20 mouse cellular contexts compared by ENCODE assay signal in the genomic region with DNA sequence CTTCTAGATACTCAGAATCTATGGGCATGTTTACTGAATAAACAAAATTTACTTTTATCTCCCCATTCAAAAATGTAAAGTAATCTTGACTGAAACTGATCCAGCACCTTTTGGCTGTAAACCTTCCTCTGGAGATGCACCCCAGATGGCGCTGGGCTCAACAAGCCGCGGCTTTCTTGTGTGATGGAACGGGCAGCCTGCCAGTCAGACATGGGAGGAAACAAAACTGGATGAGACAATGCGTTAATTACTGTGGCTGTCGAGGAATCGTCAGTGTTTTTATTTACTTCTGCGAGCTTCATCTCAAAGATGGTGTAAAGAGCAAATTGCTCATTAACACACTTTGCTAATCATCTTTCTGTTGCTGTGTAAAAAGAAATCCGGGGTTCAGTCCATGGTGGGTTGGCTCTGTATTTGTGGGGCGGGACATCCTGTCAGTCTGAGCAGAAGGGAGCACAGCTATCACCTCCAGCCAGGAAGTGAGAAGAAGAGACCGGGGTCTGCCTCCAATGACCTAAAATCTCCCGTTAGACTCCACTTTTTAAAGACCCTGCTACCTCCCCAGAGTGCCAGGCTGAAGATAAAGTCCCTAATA. TPM values are rescaled to one million over a fixed set of nuclear protein-coding genes. Genes with fewer than 3 reads are reported as not detected.
DNase-seq lines count a peak whose midpoint lies in the region; ATAC-seq lines count a peak whose summit lies in the region.
"Had no signal": no experiment of that assay in that cellular context is flagged by ENCODE, and none has a peak within 500 bp of the region (broad histone marks: within the 10 kb centered on the region; RNA-seq: fewer than 3 reads in every experiment).

No protein-coding gene starts in this region.

- H3K27ac ChIP-seq in forebrain, embryonic 13.5 days = peak overlapping the region; percentile 48
- H3K27ac ChIP-seq in forebrain, embryonic 12.5 days = no peak overlapping the region
- H3K27ac ChIP-seq: embryonic facial prominence, embryonic 15.5 days; heart, embryonic 13.5 days; liver, embryonic 15.5 days; neural tube, embryonic 12.5 days had no signal

- H3K27me3 ChIP-seq in forebrain, embryonic 13.5 days = no peaks in the 10 kb centered on the region
- 0 out of 2 replicates have a peak, but pooled peaks cover 4% of the 10 kb centered on the region for H3K27me3 ChIP-seq in forebrain, embryonic 12.5 days
- H3K27me3 ChIP-seq: embryonic facial prominence, embryonic 15.5 days; heart, embryonic 13.5 days; liver, embryonic 15.5 days; neural tube, embryonic 12.5 days had no signal

- no peak overlapping the region for H3K9ac ChIP-seq in forebrain, embryonic 13.5 days
- no peak overlapping the region for H3K9ac ChIP-seq in forebrain, embryonic 12.5 days
- H3K9ac ChIP-seq: embryonic facial prominence, embryonic 15.5 days; heart, embryonic 13.5 days; liver, embryonic 15.5 days; neural tube, embryonic 12.5 days had no signal

- no peaks in the 10 kb centered on the region for H3K9me3 ChIP-seq in forebrain, embryonic 13.5 days (replicated peaks)
- no peaks in the 10 kb centered on the region for H3K9me3 ChIP-seq in forebrain, embryonic 12.5 days
- H3K9me3 ChIP-seq: embryonic facial prominence, embryonic 15.5 days; G1E; heart, embryonic 13.5 days; liver, embryonic 15.5 days; neural tube, embryonic 12.5 days had no signal

- intact Hi-C loops in left cerebral cortex, postnatal 4 days (cut with DNase I) = loop anchor here (10.0 kb wide), 2 partner anchors 217 to 387 kb away; a partner anchor contains a TSS

- H3K36me3 ChIP-seq in forebrain, embryonic 13.5 days (ENCODE audit: poor library complexity, severe bottlenecking) = no peaks in the 10 kb centered on the region
- no peaks in the 10 kb centered on the region for H3K36me3 ChIP-seq in forebrain, embryonic 12.5 days (replicated peaks)
- H3K36me3 ChIP-seq: embryonic facial prominence, embryonic 15.5 days; G1E; heart, embryonic 13.5 days; liver, embryonic 15.5 days; neural tube, embryonic 12.5 days had no signal

- no peak overlapping the region for H3K4me2 ChIP-seq in forebrain, embryonic 13.5 days
- H3K4me2 ChIP-seq in forebrain, embryonic 12.5 days = no peak overlapping the region
- H3K4me2 ChIP-seq: embryonic facial prominence, embryonic 15.5 days; heart, embryonic 13.5 days; liver, embryonic 15.5 days; neural tube, embryonic 12.5 days had no signal

- 47% methylated on average over 12 of the region's 12 CpGs for WGBS in forebrain, embryonic 13.5 days
- WGBS in forebrain, embryonic 12.5 days = 72% methylated on average over 12 of the region's 12 CpGs

- no peak overlapping the region for H3K4me3 ChIP-seq in forebrain, embryonic 13.5 days
- no peak overlapping the region for H3K4me3 ChIP-seq in forebrain, embryonic 12.5 days (replicated peaks)
- H3K4me3 ChIP-seq: embryonic facial prominence, embryonic 15.5 days; heart, embryonic 13.5 days; liver, embryonic 15.5 days; neural tube, embryonic 12.5 days had no signal

- DNase-seq in left cerebral cortex, postnatal 4 days = peak; percentile 90
- no peak for DNase-seq in left cerebral cortex, adult 8-10 months (ENCODE audit: low spot score in 2 of 2)
- DNase-seq in testis, postnatal 10 days (ENCODE audit: low spot score) = peak; percentile 56
- DNase-seq in testis, postnatal 14 days (ENCODE audit: low spot score) = no peak
- peak; percentile 77 for DNase-seq in right cerebral cortex, postnatal 4 days
- no peak for DNase-seq in spleen, postnatal 14 days (ENCODE audit: low spot score in 2 of 2)
- DNase-seq: gastrocnemius, postnatal 36 days; thymus, postnatal 14 days had no signal

- peaks cover 4% of the 10 kb centered on the region; the same call in 1 of the 2 replicates for H3K4me1 ChIP-seq in forebrain, embryonic 13.5 days
- no peaks in the 10 kb centered on the region for H3K4me1 ChIP-seq in forebrain, embryonic 12.5 days
- H3K4me1 ChIP-seq: embryonic facial prominence, embryonic 15.5 days; heart, embryonic 13.5 days; neural tube, embryonic 12.5 days had no signal

- peak; percentile 89 for ATAC-seq in forebrain, embryonic 13.5 days
- ATAC-seq in forebrain, embryonic 12.5 days (ENCODE audit: low FRiP score) = no peak
- ATAC-seq: midbrain, embryonic 16.5 days had no signal

RNA-seq across cellular contexts. Expression of a gene that starts 11.3 kb away (rescaled TPM):
- polyA plus RNA-seq in forebrain, embryonic 13.5 days (2015; fragmentation: Nextera tagmentation; extraction: Ambion mirVana) = 45.1 and 47.7 TPM in 2 replicates
- polyA plus RNA-seq in forebrain, embryonic 12.5 days (2016; fragmentation: Nextera tagmentation; extraction: Ambion mirVana) = 51.6 and 61.4 TPM in 2 replicates
- total RNA-seq in left cerebral cortex, postnatal 4 days (2021) = 10 to 100 TPM; 42.9 to 44.9 TPM
- 10 to 100 TPM; 11.7 to 15.7 (median 14.4) TPM for total RNA-seq in left cerebral cortex, adult 8-10 months (2022)
- polyA plus RNA-seq: G1E had no signal

RNA-seq across cellular contexts. Expression of a gene that starts 18.2 kb away (rescaled TPM):
- 14.6 and 15.6 TPM in 2 replicates for polyA plus RNA-seq in forebrain, embryonic 13.5 days (2015; fragmentation: Nextera tagmentation; extraction: Ambion mirVana)
- polyA plus RNA-seq in forebrain, embryonic 12.5 days (2016; fragmentation: Nextera tagmentation; extraction: Ambion mirVana) = 19.4 and 20.3 TPM in 2 replicates
- 10 to 100 TPM; 84.0 to 84.6 TPM for total RNA-seq in left cerebral cortex, postnatal 4 days (2021)
- 100 to 1,000 TPM; 147 to 172 (median 158) TPM for total RNA-seq in left cerebral cortex, adult 8-10 months (2022)

RNA-seq across cellular contexts. Expression of a gene that starts 42.3 kb away (rescaled TPM):
- not detected in 2 replicates for polyA plus RNA-seq in forebrain, embryonic 13.5 days (2015; fragmentation: Nextera tagmentation; extraction: Ambion mirVana)
- polyA plus RNA-seq in forebrain, embryonic 12.5 days (2016; fragmentation: Nextera tagmentation; extraction: Ambion mirVana) = not detected in 2 replicates
- total RNA-seq in left cerebral cortex, postnatal 4 days (2021) = not detected
- total RNA-seq in left cerebral cortex, adult 8-10 months (2022) = not detected
- total RNA-seq: G1E; gastrocnemius, postnatal 36 days; hematopoietic stem cell, adult 5-6 weeks; left cerebral cortex, postnatal 36 days had no signal
- polyA plus RNA-seq: embryonic facial prominence, embryonic 15.5 days; frontal cortex, adult 2 months; G1E; heart, embryonic 13.5 days; intestine, embryonic 14.5 days; liver, embryonic 15.5 days; midbrain, embryonic 16.5 days; neural tube, embryonic 12.5 days had no signal

Comparison
In these comparisons a context has a peak if more than half of its experiments do, and no peak if none do; other contexts are left out.
1. DNase-seq: peak in left cerebral cortex, postnatal 4 days (single experiment), testis, postnatal 10 days (single experiment) and right cerebral cortex, postnatal 4 days (single experiment); none in left cerebral cortex, adult 8-10 months (0 of 2), testis, postnatal 14 days (single experiment) and spleen, postnatal 14 days (0 of 2).